Mouse (Mus musculus) heart, embryonic 16.5 days (tissue): Measurements from ENCODE around the gene Tnfsfm13. TPM values are rescaled to one million over a fixed set of nuclear protein-coding genes. Genes with fewer than 3 reads are reported as not detected.

Experiments used
- ATAC-seq: fragments of 200-750 bp; cut with Nextera tagmentation; replicated peaks from 2 replicates; pipeline ENCODE4 v1.8.0; 2017; ENCODE audit warnings: moderate number of reproducible peaks; ENCODE audit not compliant: insufficient read depth, low FRiP score; ENCODE audit errors: extremely low read depth
- H3K27ac ChIP-seq: fragments of 300-500 bp; sonication (generic); 2 replicates; pipeline ENCODE4 v1.5.1; 2014; ENCODE audit warnings: mild to moderate bottlenecking, low read length, control low read depth, moderate library complexity
- H3K27me3 ChIP-seq: fragments of 300-500 bp; sonication (generic); 2 replicates; pipeline ENCODE4 v1.6.1; 2014; ENCODE audit warnings: low read length, mixed read lengths; ENCODE audit not compliant: control insufficient read depth, insufficient read depth
- H3K36me3 ChIP-seq: fragments of 300-500 bp; sonication (generic); 2 replicates; pipeline ENCODE4 v1.6.1; 2014; ENCODE audit not compliant: control insufficient read depth, insufficient read depth
- H3K4me1 ChIP-seq: fragments of 300-500 bp; sonication (generic); 2 replicates; pipeline ENCODE4 v1.6.1; 2014; ENCODE audit warnings: low read length, mixed read lengths; ENCODE audit not compliant: control insufficient read depth, insufficient read depth
- H3K4me2 ChIP-seq: fragments of 300-500 bp; sonication (generic); 2 replicates; pipeline ENCODE4 v1.6.1; 2014; ENCODE audit warnings: low read depth, mild to moderate bottlenecking, control low read depth, low read length
- H3K4me3 ChIP-seq: fragments of 300-500 bp; sonication (generic); 2 replicates; pipeline ENCODE4 v1.5.1; 2014; ENCODE audit warnings: mild to moderate bottlenecking, control low read depth, low read length
- H3K9ac ChIP-seq: fragments of 300-500 bp; sonication (generic); 2 replicates; pipeline ENCODE4 v1.6.1; 2014; ENCODE audit warnings: low read length, control low read depth
- H3K9me3 ChIP-seq: fragments of 300-500 bp; sonication (generic); replicated peaks from 2 replicates; pipeline ENCODE4 v1.6.1; 2016; ENCODE audit warnings: low read length; ENCODE audit not compliant: control insufficient read depth
- WGBS: fragments of 180-500 bp; shearing (Covaris S2); extraction: QIAGEN DNeasy Blood & Tissue Kit; methylation state at CpG from one replicate; pipeline ENCODE4 v1.1.7; 2014; 5-methylcytosine and 5-hydroxymethylcytosine counted together
- polyA plus RNA-seq: library from polyadenylated mRNA; unstranded; fragments of >200 nt; fragmentation: Nextera tagmentation; extraction: Ambion mirVana; gene quantifications from 2 replicates; pipeline ENCODE4 v1.2.1, GENCODE M21; 2015

Tnfsfm13 gene
- polyA plus RNA-seq, 1 experiment from 2014 or later, result 3.5 TPM

DNA sequence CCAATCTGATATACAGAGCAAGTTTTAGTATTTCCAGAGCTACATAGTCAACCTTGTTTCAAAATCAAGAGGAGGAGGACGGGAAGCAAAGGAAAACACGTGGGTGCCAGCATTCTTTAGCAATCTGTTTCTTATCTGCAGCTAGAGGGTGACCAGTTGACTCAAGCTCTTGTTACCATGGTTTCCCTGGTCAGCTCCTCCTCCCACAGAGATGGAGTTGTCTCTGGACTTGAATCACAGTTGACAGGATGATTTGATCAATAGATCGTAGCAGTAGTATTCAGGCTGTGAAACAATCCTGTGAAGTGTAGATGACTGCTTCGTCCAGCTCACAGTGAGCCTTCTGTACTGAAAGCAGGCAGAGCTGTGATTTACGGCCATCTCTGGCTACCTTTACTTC lies 20.0 kb upstream of the Tnfsfm13 start:
- H3K4me2 ChIP-seq, result no peak overlapping the region
- no peak overlapping the region for H3K9ac ChIP-seq
- no peaks in the 10 kb centered on the region; the same call in 1 of the 2 replicates for H3K9me3 ChIP-seq
- H3K4me1 ChIP-seq, result peaks cover 5% of the 10 kb centered on the region
- no peak for ATAC-seq
- no peaks in the 10 kb centered on the region for H3K27me3 ChIP-seq
- no peaks in the 10 kb centered on the region for H3K36me3 ChIP-seq
- 25% methylated on average over 5 of the region's 5 CpGs for WGBS
- H3K4me3 ChIP-seq, result no peak overlapping the region
- no peak overlapping the region for H3K27ac ChIP-seq

DNA sequence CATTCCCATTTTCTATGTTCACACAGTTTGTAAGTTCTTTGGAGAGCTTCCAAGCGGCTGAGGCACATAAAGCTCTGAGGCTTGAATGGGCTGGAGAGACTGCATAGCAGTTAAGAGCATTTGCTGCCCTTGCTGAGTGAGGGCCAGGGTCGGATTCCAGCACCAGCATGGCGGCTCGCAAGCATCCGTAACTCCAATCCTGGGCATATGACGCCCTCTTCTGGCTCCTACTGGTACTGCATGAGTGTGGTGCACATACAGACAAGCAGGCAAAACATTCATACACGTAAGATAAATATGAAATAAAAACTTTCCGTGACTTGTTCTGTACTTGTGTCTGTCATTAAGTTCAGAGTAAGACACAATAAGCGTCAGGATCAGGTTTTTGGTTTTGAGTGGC lies 19.6 kb upstream of the Tnfsfm13 start:
- H3K27ac ChIP-seq, result no peak overlapping the region
- H3K9ac ChIP-seq, result no peak overlapping the region
- H3K36me3 ChIP-seq, result no peaks in the 10 kb centered on the region
- no peak overlapping the region for H3K4me3 ChIP-seq
- WGBS, result 60% methylated on average over 9 of the region's 9 CpGs
- H3K27me3 ChIP-seq, result no peaks in the 10 kb centered on the region
- H3K4me2 ChIP-seq, result no peak overlapping the region
- H3K4me1 ChIP-seq, result peaks cover 5% of the 10 kb centered on the region
- no peaks in the 10 kb centered on the region; the same call in 1 of the 2 replicates for H3K9me3 ChIP-seq
- ATAC-seq, result no peak

- ATAC-seq, result no peak
- Histone ChIP-seq H3K9me3 (no peaks in the 10 kb centered on the region; the same call in 1 of the 2 replicates), H3K4me2 (no peak overlapping the region), H3K9ac (no peak overlapping the region), H3K36me3 (no peaks in the 10 kb centered on the region), H3K27me3 (no peaks in the 10 kb centered on the region), H3K4me3 (no peak overlapping the region), H3K4me1 (peaks cover 5% of the 10 kb centered on the region), H3K27ac (no peak overlapping the region)
- 66% methylated on average over 18 of the region's 18 CpGs for WGBS
These were observed 18.9 kb upstream of the Tnfsfm13 start for GRCm38 (mm10) chr11:69714636-69715329.

DNA sequence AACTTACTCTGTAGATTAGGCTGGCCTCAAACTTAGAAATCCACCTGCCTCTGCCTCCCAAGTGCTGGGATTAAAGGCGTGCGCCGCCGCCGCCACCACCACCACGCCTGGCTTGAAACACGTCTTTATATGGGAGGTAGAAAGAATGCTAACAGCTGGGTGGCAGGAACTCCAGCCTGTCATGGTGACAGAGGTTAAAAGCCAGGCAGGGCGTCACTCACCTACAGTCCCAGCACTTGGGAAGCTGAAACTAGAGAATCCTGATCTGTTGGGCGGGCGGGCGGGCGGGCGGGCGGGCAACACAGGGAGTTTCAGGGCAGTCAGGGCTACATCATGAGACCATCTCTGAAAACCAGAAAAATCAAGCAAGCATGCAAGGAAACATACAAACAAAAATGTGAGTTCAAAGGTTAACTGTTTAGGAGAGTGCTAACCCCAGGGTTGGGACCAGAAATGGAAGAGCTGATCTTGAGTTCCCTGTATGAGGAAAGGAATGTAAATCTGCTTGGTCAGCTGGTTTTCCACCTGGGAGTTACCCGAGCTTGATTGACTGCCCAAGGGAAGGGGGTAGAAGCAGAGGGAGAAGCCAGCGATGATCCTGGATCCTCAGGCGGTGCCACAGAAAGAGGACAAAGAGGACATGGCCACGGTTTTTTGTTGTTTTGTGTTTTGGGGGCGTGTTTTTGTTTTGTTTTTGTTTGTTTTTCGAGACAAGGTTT lies 17.2 kb upstream of the Tnfsfm13 start:
- Histone ChIP-seq H3K27me3 (no peaks in the 10 kb centered on the region), H3K4me1 (peaks cover 5% of the 10 kb centered on the region), H3K9me3 (no peaks in the 10 kb centered on the region; the same call in 1 of the 2 replicates), H3K36me3 (no peaks in the 10 kb centered on the region), H3K27ac (no peak overlapping the region), H3K4me3 (no peak overlapping the region), H3K4me2 (no peak overlapping the region), H3K9ac (no peak overlapping the region)
- WGBS, result 79% methylated on average over 20 of the region's 20 CpGs
- no peak for ATAC-seq

GRCm38 (mm10) chr11:69711082-69711481 lies 15.2 kb upstream of the Tnfsfm13 start:
- Histone ChIP-seq H3K27me3 (no peaks in the 10 kb centered on the region), H3K4me2 (no peak overlapping the region), H3K27ac (no peak overlapping the region), H3K4me1 (peaks cover 4% of the 10 kb centered on the region), H3K9ac (no peak overlapping the region), H3K4me3 (no peak overlapping the region), H3K36me3 (no peaks in the 10 kb centered on the region), H3K9me3 (no peaks in the 10 kb centered on the region; the same call in 1 of the 2 replicates)
- ATAC-seq, result no peak
- WGBS, result 76% methylated on average over 2 of the region's 2 CpGs

GRCm38 (mm10) chr11:69710470-69710869 lies 14.6 kb upstream of the Tnfsfm13 start:
- H3K4me1 ChIP-seq, result no peaks in the 10 kb centered on the region
- 72% methylated on average over 3 of the region's 3 CpGs for WGBS
- no peak overlapping the region for H3K27ac ChIP-seq
- ATAC-seq, result no peak
- no peak overlapping the region for H3K4me2 ChIP-seq
- H3K9me3 ChIP-seq, result no peaks in the 10 kb centered on the region; the same call in 1 of the 2 replicates
- no peak overlapping the region for H3K4me3 ChIP-seq
- H3K9ac ChIP-seq, result no peak overlapping the region
- H3K27me3 ChIP-seq, result no peaks in the 10 kb centered on the region
- no peaks in the 10 kb centered on the region for H3K36me3 ChIP-seq

- Histone ChIP-seq H3K4me2 (no peak overlapping the region), H3K27me3 (no peaks in the 10 kb centered on the region), H3K4me1 (no peaks in the 10 kb centered on the region), H3K27ac (no peak overlapping the region), H3K36me3 (no peaks in the 10 kb centered on the region), H3K4me3 (no peak overlapping the region), H3K9ac (no peak overlapping the region), H3K9me3 (no peaks in the 10 kb centered on the region)
- no peak for ATAC-seq
- WGBS, result 44% methylated on average over 11 of the region's 11 CpGs
These were observed 13.9 kb upstream of the Tnfsfm13 start for GRCm38 (mm10) chr11:69709554-69710446.

- H3K9ac ChIP-seq, result no peak overlapping the region
- H3K4me1 ChIP-seq, result no peaks in the 10 kb centered on the region
- WGBS, result 83% methylated on average over 3 of the region's 3 CpGs
- H3K27me3 ChIP-seq, result no peaks in the 10 kb centered on the region
- H3K9me3 ChIP-seq, result no peaks in the 10 kb centered on the region
- H3K27ac ChIP-seq, result no peak overlapping the region
- H3K4me2 ChIP-seq, result no peak overlapping the region
- no peak overlapping the region for H3K4me3 ChIP-seq
- no peak for ATAC-seq
- H3K36me3 ChIP-seq, result no peaks in the 10 kb centered on the region
These were observed 12.8 kb upstream of the Tnfsfm13 start for GRCm38 (mm10) chr11:69708614-69709265.
